Mouse (Mus musculus): Measurements from ENCODE around the gene Tpo.

The Tpo gene

GRCm38 (mm10) chr12:30076316-30076715 lies 56.1 kb downstream of the Tpo start:
- no peak for DNase-seq (ENCODE audit: low read depth, low spot score)

DNA sequence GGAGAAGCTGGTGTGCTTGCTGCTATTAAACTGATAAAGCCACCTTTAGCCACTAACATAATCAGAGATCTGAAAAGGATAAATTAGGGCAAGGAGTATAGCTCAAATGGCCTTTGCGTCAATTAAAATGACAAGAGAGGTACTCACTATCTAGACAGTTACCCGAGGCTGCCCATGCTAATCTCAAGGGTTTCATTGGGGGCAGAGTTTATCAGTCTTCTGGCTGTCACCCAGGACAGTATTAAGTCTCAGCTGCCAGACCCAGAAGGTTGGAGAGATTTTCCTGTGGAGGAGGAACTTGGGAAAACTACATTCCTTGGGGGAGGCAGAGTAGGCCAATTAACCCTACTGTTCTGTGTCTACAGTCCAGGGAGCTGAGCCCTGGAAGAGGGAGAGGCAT lies 63.1 kb downstream of the Tpo start:
- DNase-seq (ENCODE audit: low read depth, low spot score): no peak

GRCm38 (mm10) chr12:30067806-30068205 lies 64.6 kb downstream of the Tpo start:
- DNase-seq (ENCODE audit: low read depth, low spot score): no peak

- no peak for DNase-seq (ENCODE audit: low read depth, low spot score)
Measured at GRCm38 (mm10) chr12:30062118-30062505, 70.3 kb downstream of the Tpo start.

- no peak for DNase-seq (ENCODE audit: low read depth, low spot score)
Measured at GRCm38 (mm10) chr12:30061503-30062117, 70.8 kb downstream of the Tpo start.

DNA sequence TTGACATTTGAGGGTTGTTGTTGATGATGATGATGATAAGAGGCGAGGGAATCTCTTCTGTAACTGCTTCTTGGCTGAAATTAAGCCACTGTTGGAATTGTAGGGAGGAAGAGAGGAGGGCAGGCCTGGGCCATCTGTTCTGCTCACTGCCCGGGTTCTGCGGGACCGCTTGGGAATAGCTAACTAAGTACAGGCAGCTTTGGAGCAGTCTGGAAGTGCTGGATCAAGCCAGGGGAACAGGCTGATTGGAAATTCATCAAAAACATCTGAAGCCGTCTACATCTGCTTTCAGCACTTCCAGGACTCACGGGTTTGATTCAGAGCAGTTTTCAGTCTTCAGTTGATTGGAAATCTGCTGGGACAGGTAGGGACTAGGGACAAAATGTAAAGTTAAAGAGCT lies 74.4 kb downstream of the Tpo start:
- DNase-seq (ENCODE audit: low read depth, low spot score): no peak

GRCm38 (mm10) chr12:30054761-30055540 lies 77.5 kb downstream of the Tpo start:
- no peak for DNase-seq (ENCODE audit: low read depth, low spot score)

- peak; percentile 58 for DNase-seq (ENCODE audit: low read depth, low spot score)
Measured at GRCm38 (mm10) chr12:30050235-30050634, 82.2 kb downstream of the Tpo start.

GRCm38 (mm10) chr12:30049818-30050217 lies 82.6 kb downstream of the Tpo start:
- no peak for DNase-seq (ENCODE audit: low read depth, low spot score)

DNA sequence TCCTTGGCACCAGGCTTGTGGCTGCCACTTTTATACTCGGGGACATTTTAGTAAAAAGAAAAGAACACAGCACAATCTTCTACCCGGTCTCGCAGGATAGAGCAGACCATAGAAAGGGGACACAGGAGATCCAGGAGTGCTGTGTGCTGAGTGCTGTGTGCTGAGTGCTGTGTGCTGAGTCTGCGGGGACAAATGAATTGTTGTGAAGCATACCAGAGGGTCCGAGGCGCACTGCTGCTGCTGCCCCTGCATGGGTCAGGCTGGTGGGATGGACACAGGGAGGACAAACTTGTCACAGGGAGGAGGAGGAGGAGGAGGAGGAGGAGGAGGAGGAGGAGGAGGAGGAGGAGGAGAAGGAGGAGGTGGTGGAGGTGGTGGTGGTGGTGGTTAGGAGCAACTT lies 83.6 kb downstream of the Tpo start:
- no peak for DNase-seq (ENCODE audit: low read depth, low spot score)

DNA sequence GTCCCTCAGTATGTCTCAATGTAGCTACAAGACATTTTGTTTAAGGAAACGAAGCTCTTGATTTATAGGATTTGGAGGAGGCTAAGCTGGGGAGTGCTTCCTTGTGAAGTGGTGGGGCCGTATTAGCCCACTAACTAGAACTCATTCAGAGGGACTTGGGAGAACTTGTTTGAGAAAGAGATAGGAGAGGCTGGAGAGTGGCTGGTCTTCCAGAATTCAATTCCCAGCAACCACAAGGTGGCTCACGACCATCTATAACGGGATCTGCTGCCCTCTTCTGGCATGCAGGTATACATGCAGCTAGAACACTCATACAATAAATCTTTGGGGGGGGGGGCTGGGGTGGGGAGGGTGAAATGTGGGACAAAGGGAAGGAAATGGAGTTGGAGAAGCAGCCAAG lies 92.3 kb downstream of the Tpo start:
- DNase-seq (ENCODE audit: low read depth, low spot score): peak; percentile 13

DNA sequence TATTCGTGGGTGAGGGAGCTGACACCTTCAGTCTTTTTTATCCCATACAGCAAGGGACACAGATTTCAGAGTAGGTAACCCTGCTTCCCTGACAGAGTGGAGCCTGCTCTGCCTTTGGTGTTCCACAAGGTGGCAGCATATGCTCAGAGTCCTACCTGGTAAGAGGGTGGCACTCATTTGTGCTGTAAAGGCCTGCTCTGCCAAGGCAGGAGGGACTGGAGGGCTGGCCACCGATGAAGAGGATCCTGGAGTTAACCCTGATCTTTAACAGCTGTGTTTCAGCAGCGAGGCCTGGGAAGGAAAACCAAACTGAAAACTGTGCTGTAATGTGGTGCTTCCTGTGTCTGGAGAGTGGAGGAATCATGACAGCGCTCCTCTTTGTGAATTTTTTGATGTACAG lies 92.9 kb downstream of the Tpo start:
- DNase-seq (ENCODE audit: low read depth, low spot score): peak; percentile 15

GRCm38 (mm10) chr12:30036569-30037055 lies 95.8 kb downstream of the Tpo start:
- no peak for DNase-seq (ENCODE audit: low read depth, low spot score)

GRCm38 (mm10) chr12:30035841-30036568 lies 96.4 kb downstream of the Tpo start:
- DNase-seq (ENCODE audit: low read depth, low spot score): no peak

GRCm38 (mm10) chr12:30035406-30035805 lies 97.0 kb downstream of the Tpo start:
- DNase-seq (ENCODE audit: low read depth, low spot score): no peak

DNA sequence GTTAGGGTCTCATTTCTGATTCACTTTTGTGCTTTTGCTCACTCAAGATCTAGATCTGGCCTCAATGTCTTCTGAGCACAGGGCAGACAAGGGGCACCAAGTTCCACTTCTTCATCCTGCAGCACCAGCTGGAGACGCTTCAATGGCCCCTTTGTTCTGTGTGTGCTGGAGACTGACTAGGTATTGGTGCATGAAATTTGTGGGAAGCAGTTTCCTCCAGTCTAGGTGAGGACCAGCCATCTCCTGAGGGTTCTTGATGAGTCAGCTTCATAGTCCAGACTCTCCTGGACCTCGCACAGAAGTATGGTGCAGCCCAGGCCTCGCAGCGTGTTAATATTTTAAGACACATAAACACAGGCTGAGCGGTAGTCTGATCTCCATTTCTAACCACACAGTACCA lies 97.7 kb downstream of the Tpo start:
- no peak for DNase-seq (ENCODE audit: low read depth, low spot score)

DNA sequence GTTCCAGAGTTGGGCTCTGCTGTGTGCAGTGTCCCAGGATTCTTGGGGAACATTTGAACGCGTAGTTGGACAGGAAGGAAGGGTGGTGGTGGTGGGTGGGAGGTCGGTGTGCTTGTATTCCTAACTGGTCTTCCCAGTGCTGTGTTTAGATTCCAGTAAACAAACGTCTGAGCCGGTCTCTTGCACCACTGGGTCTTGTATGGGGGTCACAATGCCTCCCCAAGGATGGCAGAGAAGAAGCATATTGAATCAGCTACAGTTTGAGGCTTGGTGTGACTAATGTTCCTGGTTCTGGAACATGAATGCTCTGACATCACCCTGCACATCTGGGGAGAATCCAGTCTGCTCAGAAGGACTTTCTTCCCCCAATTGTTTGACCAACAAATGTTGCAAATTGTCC lies 101.9 kb downstream of the Tpo start:
- DNase-seq (ENCODE audit: low read depth, low spot score): no peak

DNA sequence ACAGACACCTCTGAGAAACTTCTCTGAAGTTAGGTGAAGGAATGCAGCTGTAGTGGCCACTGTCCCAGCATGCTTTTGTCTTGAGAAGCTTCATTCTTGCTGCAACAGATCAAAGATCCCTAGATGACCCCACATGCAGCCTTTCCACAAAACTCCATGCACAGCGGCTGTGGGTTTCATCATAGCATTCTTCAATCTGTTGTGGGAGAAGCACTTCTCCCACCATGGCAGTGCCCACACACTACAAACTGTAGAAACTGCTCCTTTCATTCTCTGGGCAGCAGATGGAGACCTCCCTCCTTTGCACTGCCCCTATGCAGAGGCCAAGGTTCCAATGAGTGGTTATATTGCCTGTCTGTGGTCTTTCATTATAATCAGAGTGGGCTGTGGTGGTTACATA lies 103.3 kb downstream of the Tpo start:
- no peak for DNase-seq (ENCODE audit: low read depth, low spot score)

GRCm38 (mm10) chr12:30027721-30028340 lies 104.6 kb downstream of the Tpo start:
- no peak for DNase-seq (ENCODE audit: low read depth, low spot score)

GRCm38 (mm10) chr12:30024264-30024825 lies 108.1 kb downstream of the Tpo start:
- DNase-seq (ENCODE audit: low read depth, low spot score): no peak

DNA sequence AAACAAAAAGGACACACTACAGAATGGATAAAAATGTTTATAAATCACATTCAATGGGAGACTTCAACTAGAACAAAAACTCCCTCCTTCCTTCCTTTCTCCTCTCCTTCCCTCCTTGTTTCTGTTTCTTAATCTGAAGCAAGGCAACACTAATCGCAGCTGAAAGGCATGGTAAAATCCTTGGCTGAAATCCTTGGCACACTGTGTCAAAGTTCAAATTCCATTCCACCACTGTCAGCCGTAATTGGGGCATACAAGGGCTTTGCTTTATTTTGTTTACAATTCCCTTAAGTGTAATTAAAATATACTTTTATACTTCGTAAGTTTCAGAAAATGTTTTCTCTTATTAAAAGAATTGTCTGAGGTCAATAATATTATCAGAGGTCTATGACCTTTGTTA lies 108.9 kb downstream of the Tpo start:
- DNase-seq (ENCODE audit: low read depth, low spot score): no peak

DNA sequence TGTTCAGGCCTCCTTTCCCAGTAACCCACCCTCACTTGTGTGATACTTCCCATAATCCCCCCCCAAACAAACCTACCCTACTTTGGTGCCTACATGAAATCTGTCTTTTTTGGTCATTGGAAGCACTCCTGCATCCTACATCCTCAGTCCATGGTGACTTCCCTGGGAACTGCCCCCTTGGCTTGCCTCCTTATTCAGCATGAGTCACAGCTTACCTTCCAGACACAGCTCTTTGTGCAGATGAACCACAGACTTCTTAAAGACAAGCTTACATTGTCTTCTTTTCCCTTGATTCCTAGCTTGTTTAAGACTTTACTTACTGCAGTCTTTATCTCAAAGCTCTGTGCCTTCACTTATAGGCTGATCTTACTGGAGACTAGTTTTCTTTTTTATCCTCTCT lies 112.0 kb downstream of the Tpo start:
- DNase-seq (ENCODE audit: low read depth, low spot score): no peak
